Mouse (Mus musculus) cerebellum, adult 8-10 months (tissue): Measurements from ENCODE around the gene Klk4.
A peak's percentile ranks its signal among the peaks of the same experiment; 100 is the strongest.

Experiments used
- DNase-seq: peaks from one replicate; pipeline ENCODE4 v3.0.0; 2022

The Klk4 gene

GRCm38 (mm10) chr7:43920582-43920981 lies 39.6 kb downstream of the Klk4 start:
- DNase-seq = no peak

- no peak for DNase-seq
Observed at GRCm38 (mm10) chr7:43921087-43921486, 40.1 kb downstream of the Klk4 start.

GRCm38 (mm10) chr7:43921941-43922340 lies 41.0 kb downstream of the Klk4 start:
- DNase-seq = no peak

GRCm38 (mm10) chr7:43925985-43926384 lies 45.0 kb downstream of the Klk4 start:
- DNase-seq = no peak

GRCm38 (mm10) chr7:43928521-43928920 lies 47.6 kb downstream of the Klk4 start:
- DNase-seq = peak; percentile 2

GRCm38 (mm10) chr7:43932337-43932736 lies 51.4 kb downstream of the Klk4 start:
- no peak for DNase-seq

GRCm38 (mm10) chr7:43933440-43933839 lies 52.5 kb downstream of the Klk4 start, which contains the start of gene Klk15:
TSS of gene Klk15 (plus strand) at chr7:43933740.
- no peak for DNase-seq

GRCm38 (mm10) chr7:43934747-43935146 lies 53.8 kb downstream of the Klk4 start:
- DNase-seq = no peak
